Mouse (Mus musculus) limb, embryonic 14.5 days (tissue): Measurements from ENCODE around the gene Gm45844. TPM values are rescaled to one million over a fixed set of nuclear protein-coding genes. Genes with fewer than 3 reads are reported as not detected.

Source experiments
- ATAC-seq: fragments of 200-750 bp; cut with Nextera tagmentation; 2 replicates; pipeline ENCODE4 v1.8.0; 2017; ENCODE audit warnings: low read depth, moderate number of reproducible peaks, moderate TSS enrichment; ENCODE audit not compliant: low FRiP score
- DNase-seq: peaks from one replicate; pipeline ENCODE4 v3.0.0-alpha.2; 2015; ENCODE audit warnings: low spot score
- H3K27ac ChIP-seq: fragments of 300-500 bp; sonication (generic); replicated peaks from 2 replicates; pipeline ENCODE4 v1.5.1; 2014; ENCODE audit warnings: low read depth, mild to moderate bottlenecking, low read length, moderate library complexity, mixed read lengths
- H3K27me3 ChIP-seq: fragments of 300-500 bp; sonication (generic); 2 replicates; pipeline ENCODE4 v1.6.1; 2014; ENCODE audit warnings: low read length, mixed read lengths; ENCODE audit not compliant: control insufficient read depth, insufficient read depth
- H3K36me3 ChIP-seq: fragments of 300-500 bp; sonication (generic); 2 replicates; pipeline ENCODE4 v1.6.1; 2014; ENCODE audit warnings: mild to moderate bottlenecking, low read length, moderate library complexity, mixed read lengths; ENCODE audit not compliant: control insufficient read depth, insufficient read depth
- H3K4me1 ChIP-seq: fragments of 300-500 bp; sonication (generic); 2 replicates; pipeline ENCODE4 v1.6.1; 2014; ENCODE audit warnings: antibody characterized with exemption, low read length, mixed read lengths; ENCODE audit not compliant: control insufficient read depth, insufficient read depth
- H3K4me2 ChIP-seq: fragments of 300-500 bp; sonication (generic); replicated peaks from 2 replicates; pipeline ENCODE4 v1.6.1; 2014; ENCODE audit warnings: low read depth, mild to moderate bottlenecking, low read length, moderate library complexity; ENCODE audit not compliant: severe bottlenecking
- H3K4me3 ChIP-seq: fragments of 300-500 bp; sonication (generic); replicated peaks from 2 replicates; pipeline ENCODE4 v1.5.1; 2014; ENCODE audit warnings: low read length
- H3K9ac ChIP-seq: fragments of 300-500 bp; sonication (generic); 2 replicates; pipeline ENCODE4 v1.6.1; 2014; ENCODE audit warnings: mild to moderate bottlenecking, low read depth, low read length, moderate library complexity; ENCODE audit not compliant: severe bottlenecking
- H3K9me3 ChIP-seq: fragments of 300-500 bp; sonication (generic); 2 replicates; pipeline ENCODE4 v1.6.1; 2016; ENCODE audit warnings: low read length; ENCODE audit not compliant: control insufficient read depth
- POLR2A ChIP-seq: fragments of 200-500 bp; IDR thresholded peaks from 2 replicates; pipeline ENCODE4 v1.8.0; 2012; ENCODE audit warnings: inconsistent platforms, mild to moderate bottlenecking, moderate library complexity, borderline replicate concordance; ENCODE audit not compliant: insufficient read depth, insufficient read length; ENCODE audit errors: extremely low read depth
- WGBS: fragments of 180-500 bp; shearing (Covaris S2); extraction: QIAGEN DNeasy Blood & Tissue Kit; methylation state at CpG from one replicate; pipeline ENCODE4 v1.1.7; 2014; 5-methylcytosine and 5-hydroxymethylcytosine counted together
- microRNA-seq: library from miRNA; unstranded; fragments of <30 nt; microRNA quantifications from one replicate; pipeline ENCODE4, GENCODE M21; 2016
- polyA plus RNA-seq, 2 experiments: library from polyadenylated mRNA; depleted of rRNA in 1 of 2; stranded (reverse) in 1 of 2; unstranded in 1 of 2; fragments of >200 nt; fragmentation: Nextera tagmentation in 1 of 2; extraction: Ambion mirVana in 1 of 2; gene quantifications; 2 replicates each; pipeline versions ENCODE4 v1.2.1 to v1.2.3; 2012 to 2014

Gm45844 gene
- polyA plus RNA-seq, 2 experiments: 3.4 to 3.5 TPM

GRCm38 (mm10) chr7:7188191-7188942, 89.7 kb downstream of the Gm45844 start:
- ATAC-seq: peak; percentile 90
- WGBS: 9% methylated on average over 18 of the region's 18 CpGs
- DNase-seq: peak; percentile 63
- Histone ChIP-seq H3K27me3 (no peaks in the 10 kb centered on the region), H3K4me3 (peak overlapping the region; percentile 40), H3K9ac (peak overlapping the region; percentile 1; the same call in 1 of the 2 replicates), H3K27ac (no peak overlapping the region), H3K9me3 (no peaks in the 10 kb centered on the region), H3K4me2 (peak overlapping the region; percentile 28), H3K36me3 (peaks cover 4% of the 10 kb centered on the region), H3K4me1 (no peaks in the 10 kb centered on the region)
- TF ChIP-seq POLR2A: no peak

GRCm38 (mm10) chr7:7187417-7188190, 90.5 kb downstream of the Gm45844 start:
- 40% methylated on average over 13 of the region's 13 CpGs for WGBS
- Histone ChIP-seq H3K9me3 (no peaks in the 10 kb centered on the region), H3K9ac (no peak overlapping the region; the same call in 1 of the 2 replicates), H3K4me2 (peak overlapping the region; percentile 28), H3K36me3 (peaks cover 11% of the 10 kb centered on the region), H3K4me3 (peak overlapping the region; percentile 40), H3K27ac (no peak overlapping the region), H3K27me3 (no peaks in the 10 kb centered on the region), H3K4me1 (no peaks in the 10 kb centered on the region)
- no peak for ATAC-seq
- no peak for TF ChIP-seq POLR2A
- no peak for DNase-seq

DNA sequence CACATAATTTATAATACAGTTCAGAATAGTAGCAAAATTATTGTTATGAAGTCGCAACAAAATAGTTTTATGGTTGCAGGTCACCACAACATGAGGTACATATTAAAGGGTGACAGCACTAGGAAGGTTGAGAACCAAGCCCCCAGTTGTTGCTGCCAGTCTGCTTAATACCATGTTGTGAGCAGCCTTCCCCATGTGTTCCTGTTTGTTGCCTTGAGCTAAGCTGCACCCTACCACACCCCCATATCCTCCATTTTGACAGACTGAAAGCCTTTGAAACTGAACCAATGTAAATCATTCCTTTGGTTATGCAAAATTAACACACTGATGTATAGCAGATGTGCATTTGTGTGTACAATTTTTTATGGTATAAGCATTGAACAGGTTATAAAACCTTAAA, 92.2 kb downstream of the Gm45844 start:
- Histone ChIP-seq H3K27me3 (no peaks in the 10 kb centered on the region), H3K9ac (no peak overlapping the region), H3K4me3 (no peak overlapping the region), H3K9me3 (no peaks in the 10 kb centered on the region), H3K4me2 (no peak overlapping the region), H3K27ac (no peak overlapping the region), H3K36me3 (peaks cover 26% of the 10 kb centered on the region), H3K4me1 (no peaks in the 10 kb centered on the region)
- WGBS: 60% methylated on average over 1 of the region's 1 CpGs
- ATAC-seq (peak; percentile 58; the same call in 1 of the 2 replicates), DNase-seq (peak; percentile 17)
- no peak for TF ChIP-seq POLR2A

- Histone ChIP-seq H3K4me3 (peak within 1 kb of the TSS; percentile 63), H3K27me3 (no peaks in the 10 kb centered on the region), H3K9ac (peak within 1 kb of the TSS; percentile 75), H3K27ac (0 out of 2 replicates have a peak within 1 kb of the TSS, but pooled peaks have one; percentile 46), H3K4me1 (peaks cover 4% of the 10 kb centered on the region), H3K4me2 (peak within 1 kb of the TSS; percentile 53), H3K9me3 (no peaks in the 10 kb centered on the region), H3K36me3 (peaks cover 13% of the 10 kb centered on the region)
- DNase-seq (peak; percentile 80), ATAC-seq (peak; percentile 87)
- 1% methylated on average over 26 of the region's 26 CpGs for WGBS
- TF ChIP-seq POLR2A: no peak
Measured at GRCm38 (mm10) chr7:7171227-7172147, 106.6 kb downstream of the Gm45844 start, which contains the start of gene Zfp418. TSS of gene Zfp418 (plus strand) at chr7:7171330.

Small RNAs within 50 kb of the gene (microRNA-seq; reads per million reads assigned to microRNA genes)
- gene Mir5620: not detected

Other genes starting within 250 kb of the Gm45844 start
- 11.7 and 12.5 TPM in 2 replicates for gene Zfp954, start 156.8 kb downstream of the Gm45844 start, polyA plus RNA-seq (2012; rRNA removed)
- 12.7 and 14.8 TPM in 2 replicates for gene Zfp954, start 156.8 kb downstream of the Gm45844 start, polyA plus RNA-seq (2014; fragmentation: Nextera tagmentation; extraction: Ambion mirVana)
- gene Zfp773, start 141.5 kb downstream of the Gm45844 start, polyA plus RNA-seq (2012; rRNA removed): 0.84 and 0.95 TPM in 2 replicates
- 1.7 and 1.9 TPM in 2 replicates for gene Zfp773, start 141.5 kb downstream of the Gm45844 start, polyA plus RNA-seq (2014; fragmentation: Nextera tagmentation; extraction: Ambion mirVana)
- gene Zfp418, start 107.0 kb downstream of the Gm45844 start, polyA plus RNA-seq (2012; rRNA removed): 1.7 and 2.1 TPM in 2 replicates
- gene Zfp418, start 107.0 kb downstream of the Gm45844 start, polyA plus RNA-seq (2014; fragmentation: Nextera tagmentation; extraction: Ambion mirVana): 3.0 and 3.5 TPM in 2 replicates
- 9.1 and 10.2 TPM in 2 replicates for gene Zfp772, start 68.3 kb downstream of the Gm45844 start, polyA plus RNA-seq (2012; rRNA removed)
- gene Zfp772, start 68.3 kb downstream of the Gm45844 start, polyA plus RNA-seq (2014; fragmentation: Nextera tagmentation; extraction: Ambion mirVana): 8.7 and 9.2 TPM in 2 replicates
- gene Vmn2r29, start 31.0 kb downstream of the Gm45844 start, polyA plus RNA-seq (2012; rRNA removed): 3.4 and 5.5 TPM in 2 replicates
- 1.1 and 1.3 TPM in 2 replicates for gene Vmn2r29, start 31.0 kb downstream of the Gm45844 start, polyA plus RNA-seq (2014; fragmentation: Nextera tagmentation; extraction: Ambion mirVana)
- 27.1 and 31.8 TPM in 2 replicates for gene Clcn4, start 22.6 kb upstream of the Gm45844 start, polyA plus RNA-seq (2012; rRNA removed)
- 41.9 and 50.9 TPM in 2 replicates for gene Clcn4, start 22.6 kb upstream of the Gm45844 start, polyA plus RNA-seq (2014; fragmentation: Nextera tagmentation; extraction: Ambion mirVana)
- 0.01 TPM in 1 of 2 replicates, not detected in the other for gene Vmn2r30, start 59.3 kb upstream of the Gm45844 start, polyA plus RNA-seq (2012; rRNA removed)
- not detected in 2 replicates for gene Vmn2r30, start 59.3 kb upstream of the Gm45844 start, polyA plus RNA-seq (2014; fragmentation: Nextera tagmentation; extraction: Ambion mirVana)
- 0.18 TPM in 1 of 2 replicates, not detected in the other for gene Gm45783, start 96.3 kb upstream of the Gm45844 start, polyA plus RNA-seq (2012; rRNA removed)
- not detected in 2 replicates for gene Gm45783, start 96.3 kb upstream of the Gm45844 start, polyA plus RNA-seq (2014; fragmentation: Nextera tagmentation; extraction: Ambion mirVana)
- gene Vmn2r31, start 121.4 kb upstream of the Gm45844 start, polyA plus RNA-seq (2012; rRNA removed): not detected in 2 replicates
- gene Vmn2r31, start 121.4 kb upstream of the Gm45844 start, polyA plus RNA-seq (2014; fragmentation: Nextera tagmentation; extraction: Ambion mirVana): 0.03 TPM in 1 of 2 replicates, not detected in the other
- gene Vmn2r32, start 201.7 kb upstream of the Gm45844 start, polyA plus RNA-seq (2012; rRNA removed): not detected in 2 replicates
- gene Vmn2r32, start 201.7 kb upstream of the Gm45844 start, polyA plus RNA-seq (2014; fragmentation: Nextera tagmentation; extraction: Ambion mirVana): not detected in 2 replicates